Mouse (Mus musculus): ENCODE data around the gene Rft1.
A peak's percentile ranks its signal among the peaks of the same experiment; 100 is the strongest.

Gene Rft1

GRCm38 (mm10) chr14:30629839-30630238 lies 24.3 kb upstream of the Rft1 start:
- DNase-seq (ENCODE audit: low spot score in 2 of 2) = no peak

- peak; percentile 63 to 65 for DNase-seq (ENCODE audit: low spot score in 2 of 2)
These were observed 23.2 kb upstream of the Rft1 start for GRCm38 (mm10) chr14:30630811-30631576.

- no peak for DNase-seq (ENCODE audit: low spot score in 2 of 2)
These were observed 22.3 kb upstream of the Rft1 start for GRCm38 (mm10) chr14:30631834-30632233.

- no peak for DNase-seq (ENCODE audit: low spot score in 2 of 2)
These were observed 20.5 kb upstream of the Rft1 start for GRCm38 (mm10) chr14:30633708-30634107.

DNA sequence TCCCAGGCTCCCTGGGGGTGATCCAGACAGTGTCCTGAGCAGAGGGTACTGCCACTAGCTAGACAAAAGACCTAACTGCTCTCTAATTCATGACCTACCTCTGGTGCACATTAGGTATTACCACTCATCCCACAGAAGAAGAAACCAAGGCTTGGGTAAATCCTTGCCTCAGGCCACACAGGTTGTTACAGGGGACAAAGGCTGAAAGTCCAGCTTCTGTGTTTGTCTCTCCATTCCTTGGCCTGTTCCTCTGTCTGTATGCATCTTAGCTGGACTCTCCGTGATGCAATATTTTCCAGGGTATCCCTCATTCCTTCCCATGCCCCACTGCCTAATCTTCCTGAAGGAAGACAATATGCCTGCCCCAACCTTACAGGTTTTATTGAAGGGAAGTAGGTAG lies 19.7 kb upstream of the Rft1 start:
- no peak for DNase-seq (ENCODE audit: low spot score in 2 of 2)

DNA sequence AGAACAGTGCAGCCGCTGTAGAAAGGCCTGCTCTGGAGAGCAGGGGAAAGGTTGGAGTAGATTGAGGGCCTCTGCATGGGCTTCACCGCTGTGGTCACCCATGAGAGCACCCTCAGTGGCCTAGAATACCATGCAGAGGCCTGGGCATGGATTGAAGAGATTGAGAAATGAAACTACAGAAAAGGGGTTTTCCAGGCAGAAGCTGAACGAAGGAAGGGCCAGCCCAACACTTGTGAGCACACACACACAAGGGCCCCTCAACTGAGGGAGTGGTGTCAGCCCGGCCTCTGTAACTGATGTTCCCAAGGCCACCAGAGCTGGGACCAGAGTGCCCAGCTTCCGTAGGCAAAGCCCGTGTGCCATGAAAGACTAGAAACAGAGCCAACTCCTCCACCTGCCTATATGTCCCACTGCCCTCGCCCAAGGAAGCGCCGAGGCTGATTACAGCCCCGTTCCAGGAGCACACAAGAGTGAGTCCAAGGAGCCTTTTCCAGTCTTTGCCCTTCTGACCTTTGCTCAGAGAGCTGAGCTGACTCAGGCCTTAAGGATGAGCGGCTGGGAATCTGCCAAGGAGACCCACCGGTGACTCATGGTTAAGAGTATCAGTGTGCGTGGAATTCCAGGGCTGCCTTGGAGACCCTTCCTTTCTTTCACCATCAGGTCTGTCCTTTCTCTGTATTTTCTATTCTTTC lies 18.8 kb upstream of the Rft1 start:
- DNase-seq (ENCODE audit: low spot score in 2 of 2) = no peak

DNA sequence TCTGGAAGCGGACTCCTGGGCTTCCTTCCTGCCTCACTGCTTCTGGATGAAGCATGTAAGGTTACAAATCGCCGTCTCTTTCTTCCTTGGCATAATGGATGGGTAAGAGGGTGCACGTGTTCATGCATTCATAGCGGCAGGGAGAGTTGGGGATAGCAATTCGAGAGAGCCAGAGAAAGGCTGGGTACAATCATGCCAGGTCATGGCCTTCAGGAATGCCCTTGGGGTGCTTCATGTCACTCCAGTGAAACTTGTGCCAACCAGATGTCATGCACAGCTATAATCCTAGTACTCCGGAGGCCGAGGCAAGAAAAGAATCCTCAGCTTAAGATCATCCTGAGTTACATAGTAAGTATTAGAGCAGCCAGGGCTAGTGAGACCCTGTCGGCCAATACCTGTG lies 17.7 kb upstream of the Rft1 start:
- DNase-seq (ENCODE audit: low spot score in 2 of 2) = no peak

DNA sequence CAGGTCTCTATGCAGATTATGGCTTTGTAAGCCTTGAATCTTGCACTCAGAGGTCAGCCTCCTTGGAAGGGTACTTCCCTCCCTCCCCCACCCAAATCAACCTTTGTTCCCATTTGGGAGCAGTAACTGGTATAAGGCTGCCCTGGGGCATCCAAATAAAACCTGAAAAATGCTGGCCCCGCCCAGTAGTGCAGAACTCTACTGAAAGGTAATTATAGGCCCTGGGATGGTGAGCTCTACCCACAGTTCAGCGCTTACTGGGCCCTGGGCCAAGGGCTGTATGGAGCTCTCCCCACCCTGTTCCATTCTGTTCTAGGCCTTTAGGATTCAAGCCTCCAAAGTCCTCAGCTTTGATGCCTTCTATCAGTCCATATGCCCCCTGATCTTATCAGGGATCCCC lies 17.1 kb upstream of the Rft1 start:
- DNase-seq (ENCODE audit: low spot score in 2 of 2) = no peak

DNA sequence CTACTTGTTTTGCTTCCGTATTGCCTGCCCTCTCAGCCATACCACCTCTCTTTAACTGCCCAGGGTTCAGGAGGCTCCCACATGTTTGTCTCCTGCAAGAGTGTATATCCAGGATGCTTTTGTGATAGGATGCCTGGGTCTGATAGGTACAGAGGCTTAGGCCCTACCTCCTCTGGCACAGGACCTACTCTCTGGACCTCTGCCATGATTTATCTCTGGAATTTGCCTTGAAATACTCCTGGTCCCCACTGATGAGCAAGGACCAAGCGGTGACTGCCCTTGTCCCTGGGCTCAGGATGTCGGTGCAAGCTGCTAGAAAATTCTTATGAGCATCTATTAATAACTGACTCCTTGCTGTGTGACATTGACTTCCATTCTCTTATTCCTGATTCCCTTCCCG lies 16.2 kb upstream of the Rft1 start:
- DNase-seq (ENCODE audit: low spot score in 2 of 2) = no peak

GRCm38 (mm10) chr14:30638686-30639085 lies 15.5 kb upstream of the Rft1 start:
- DNase-seq (ENCODE audit: low spot score in 2 of 2) = no peak

GRCm38 (mm10) chr14:30641748-30642147 lies 12.4 kb upstream of the Rft1 start:
- no peak for DNase-seq (ENCODE audit: low spot score in 2 of 2)

GRCm38 (mm10) chr14:30644026-30644425 lies 10.1 kb upstream of the Rft1 start:
- DNase-seq (ENCODE audit: low spot score in 2 of 2) = no peak

DNA sequence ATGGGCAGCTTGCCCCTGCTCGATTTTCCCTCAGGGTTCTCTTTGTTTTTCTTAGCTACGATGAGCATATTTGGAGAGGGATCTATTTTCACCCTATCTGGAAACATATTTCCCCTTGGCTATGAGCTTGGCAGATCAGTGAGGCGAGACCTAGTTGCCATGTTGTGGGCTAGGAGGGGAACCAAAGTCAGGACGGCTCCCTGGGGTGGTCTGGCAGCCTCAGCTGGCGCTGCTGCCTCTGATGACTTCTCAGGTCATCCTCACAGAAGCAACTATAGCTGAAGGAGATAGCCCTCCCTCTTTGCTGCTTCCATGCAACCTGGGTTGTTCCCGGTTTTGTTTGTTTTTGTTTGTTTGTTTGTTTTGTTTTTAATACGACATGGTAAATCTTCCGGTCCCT lies 9.1 kb upstream of the Rft1 start:
- DNase-seq (ENCODE audit: low spot score in 2 of 2) = no peak

DNA sequence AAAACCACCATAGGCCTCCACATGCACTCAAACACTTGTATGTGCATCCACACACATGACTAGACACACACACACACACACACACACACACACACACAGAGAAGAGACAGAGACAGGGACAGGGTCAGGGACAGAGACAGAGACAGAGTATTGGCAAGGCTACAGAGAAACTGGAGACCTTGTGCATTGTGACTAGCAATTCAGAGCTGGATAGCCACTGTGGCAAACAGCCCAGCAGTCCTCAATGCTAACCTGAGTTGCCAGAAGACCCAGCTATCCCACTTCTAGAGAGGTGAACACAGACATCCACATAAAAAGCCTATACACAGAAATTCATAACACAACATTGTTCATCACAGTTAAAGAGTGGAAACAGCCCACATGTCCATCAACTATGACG lies 7.7 kb upstream of the Rft1 start:
- DNase-seq (ENCODE audit: low spot score in 2 of 2) = no peak

DNA sequence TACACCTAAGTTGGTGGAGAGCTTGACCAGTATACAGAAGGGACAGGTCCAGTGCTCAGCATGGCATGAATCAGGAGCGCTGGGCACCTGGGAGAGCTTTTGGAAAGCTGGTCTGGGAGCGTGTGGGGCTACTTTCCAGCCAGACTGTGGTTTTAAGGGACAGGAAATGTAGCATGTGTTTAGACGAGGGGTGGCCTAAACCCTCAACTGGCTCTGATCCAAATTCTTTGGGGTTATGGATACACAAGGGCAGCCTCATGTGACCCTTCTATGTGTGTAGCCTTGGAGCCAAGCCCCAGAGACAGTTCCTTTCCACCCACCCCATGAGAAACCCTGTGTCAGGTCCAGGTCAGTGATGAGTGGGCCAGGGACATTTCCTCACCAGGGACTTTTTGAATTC lies 5.7 kb upstream of the Rft1 start:
- no peak for DNase-seq (ENCODE audit: low spot score in 2 of 2)

DNA sequence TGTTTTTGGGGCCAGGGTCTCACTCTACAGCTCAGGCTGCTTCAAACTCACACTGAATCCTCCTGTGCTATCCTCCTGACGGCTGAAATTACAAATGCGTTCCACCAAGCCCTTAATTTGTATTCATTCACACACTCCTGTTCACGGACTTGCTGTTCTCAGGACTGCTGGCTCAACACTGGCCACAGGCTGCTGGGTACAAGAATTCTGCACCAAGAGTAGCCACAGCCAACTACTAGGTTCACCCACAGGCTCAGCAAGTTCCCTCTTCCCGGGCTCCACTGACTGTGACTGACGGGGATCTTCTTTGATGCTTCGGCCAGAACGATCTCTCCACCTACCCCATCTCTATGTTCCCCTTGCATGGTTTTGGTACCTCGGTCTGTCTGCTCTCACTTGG lies 4.4 kb upstream of the Rft1 start:
- DNase-seq (ENCODE audit: low spot score in 2 of 2) = no peak

GRCm38 (mm10) chr14:30650969-30651368 lies 3.2 kb upstream of the Rft1 start:
- DNase-seq (ENCODE audit: low spot score in 2 of 2) = peak; percentile 71 to 85

DNA sequence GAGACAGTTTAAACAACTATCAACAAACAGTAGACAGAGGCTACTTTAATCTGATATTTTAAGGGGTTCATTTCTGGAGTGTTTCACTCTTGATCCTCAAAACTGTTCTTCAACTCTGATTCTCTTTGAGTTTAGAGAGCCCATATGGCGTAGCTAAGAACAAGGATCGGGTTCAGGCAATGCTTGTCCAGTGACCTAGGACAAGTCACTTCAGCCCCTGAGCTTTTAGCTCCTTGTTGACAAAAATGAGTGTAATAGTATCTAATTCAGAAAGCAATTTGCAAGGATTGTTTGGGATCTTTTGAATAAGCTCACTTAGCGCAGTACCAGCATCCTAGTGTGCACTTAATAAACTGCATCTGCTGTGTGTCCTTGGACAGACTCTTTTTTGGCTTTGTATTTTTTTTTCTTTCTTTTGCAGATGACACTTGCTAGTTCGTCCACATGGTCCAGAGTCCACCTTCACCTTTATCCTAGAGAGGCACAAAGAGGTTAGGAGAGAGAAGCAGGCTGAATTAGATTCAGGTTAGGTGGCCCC lies 600 bp downstream of the Rft1 start:
- no peak for DNase-seq (ENCODE audit: low spot score in 2 of 2)

GRCm38 (mm10) chr14:30655531-30655930 lies 1.4 kb downstream of the Rft1 start:
- DNase-seq (ENCODE audit: low spot score in 2 of 2) = no peak

DNA sequence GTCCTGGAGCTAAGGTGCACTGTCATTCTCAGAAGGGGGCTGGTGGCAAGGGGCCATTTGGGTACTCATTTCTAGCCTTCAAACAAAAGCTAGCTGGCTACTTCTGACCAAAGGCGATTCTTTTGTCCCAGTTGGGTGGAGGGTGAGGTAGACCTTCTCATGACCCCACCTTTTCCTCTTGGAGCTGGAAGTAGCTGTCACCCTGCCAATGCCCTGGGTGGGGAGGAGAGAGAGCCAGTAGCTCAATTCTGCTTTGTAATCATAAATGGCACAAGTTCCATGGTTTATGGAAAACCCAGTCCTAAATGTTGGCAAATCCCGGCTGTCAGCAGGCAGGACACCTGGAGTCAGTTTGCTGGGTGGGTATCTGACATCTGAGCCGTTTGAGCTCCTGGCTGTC lies 11.9 kb downstream of the Rft1 start:
- DNase-seq (ENCODE audit: low spot score in 2 of 2) = peak; percentile 41 to 47

GRCm38 (mm10) chr14:30666604-30667003 lies 12.4 kb downstream of the Rft1 start:
- DNase-seq (ENCODE audit: low spot score in 2 of 2) = no peak

DNA sequence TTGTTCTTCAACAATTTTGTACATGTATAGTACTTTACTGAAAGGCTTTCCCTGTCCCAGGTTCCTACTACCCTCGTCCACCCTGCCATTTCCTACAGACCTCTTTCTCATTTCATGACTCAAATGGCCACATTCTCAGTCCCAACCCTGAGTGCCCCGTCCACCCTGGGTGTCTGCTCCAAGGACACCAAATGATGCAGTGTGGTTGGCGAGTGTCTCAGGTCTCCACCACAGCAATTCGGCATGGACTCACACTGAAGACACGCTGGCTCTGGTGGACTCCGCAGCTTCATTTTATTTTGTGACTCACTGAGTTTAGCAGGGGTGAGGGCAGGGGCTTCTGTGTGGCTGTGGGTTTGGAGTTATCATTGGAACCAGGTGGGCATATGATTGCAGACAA lies 16.0 kb downstream of the Rft1 start:
- DNase-seq (ENCODE audit: low spot score in 2 of 2) = no peak
